Mouse (Mus musculus) embryonic facial prominence, embryonic 13.5 days (tissue): ENCODE data around the gene Hpca. TPM values are rescaled to one million over a fixed set of nuclear protein-coding genes. Genes with fewer than 3 reads are reported as not detected.

ENCODE experiments used
- ATAC-seq: fragments of 200-750 bp; cut with Nextera tagmentation; 2 replicates; pipeline ENCODE4 v1.8.0; 2017; ENCODE audit warnings: low read depth; ENCODE audit not compliant: insufficient number of reproducible peaks, insufficient read depth, low FRiP score, low TSS enrichment
- H3K27ac ChIP-seq: fragments of 300-500 bp; sonication (generic); 2 replicates; pipeline ENCODE4 v1.5.1; 2015; ENCODE audit warnings: moderate library complexity, mild to moderate bottlenecking, inconsistent platforms
- H3K27me3 ChIP-seq: fragments of 300-500 bp; sonication (generic); 2 replicates; pipeline ENCODE4 v1.6.1; 2015; ENCODE audit warnings: mild to moderate bottlenecking, inconsistent platforms
- H3K36me3 ChIP-seq: fragments of 300-500 bp; sonication (generic); 2 replicates; pipeline ENCODE4 v1.6.1; 2015; ENCODE audit warnings: mild to moderate bottlenecking, inconsistent platforms
- H3K4me1 ChIP-seq: fragments of 300-500 bp; sonication (generic); 2 replicates; pipeline ENCODE4 v1.6.1; 2015; ENCODE audit warnings: inconsistent platforms
- H3K4me2 ChIP-seq: fragments of 300-500 bp; sonication (generic); 2 replicates; pipeline ENCODE4 v1.6.1; 2015; ENCODE audit warnings: moderate library complexity, mild to moderate bottlenecking, inconsistent platforms
- H3K4me3 ChIP-seq: fragments of 300-500 bp; sonication (generic); 2 replicates; pipeline ENCODE4 v1.5.1; 2015; ENCODE audit warnings: mild to moderate bottlenecking, inconsistent platforms
- H3K9ac ChIP-seq: fragments of 300-500 bp; sonication (generic); 2 replicates; pipeline ENCODE4 v1.6.1; 2015; ENCODE audit warnings: mild to moderate bottlenecking, inconsistent platforms
- H3K9me3 ChIP-seq: fragments of 300-500 bp; sonication (generic); 2 replicates; pipeline ENCODE4 v1.6.1; 2016; ENCODE audit warnings: inconsistent platforms
- WGBS: fragments of 180-500 bp; shearing (Covaris S2); methylation state at CpG from one replicate; pipeline ENCODE4 v1.1.7; 2015; ENCODE audit warnings: mixed read lengths; 5-methylcytosine and 5-hydroxymethylcytosine counted together
- polyA plus RNA-seq: library from polyadenylated mRNA; unstranded; fragments of >200 nt; fragmentation: Nextera tagmentation; extraction: Ambion mirVana; gene quantifications from 2 replicates; pipeline ENCODE4 v1.2.1, GENCODE M21; 2015

The Hpca gene
- polyA plus RNA-seq, 1 experiment from 2014 or later, result 3.1 TPM

DNA sequence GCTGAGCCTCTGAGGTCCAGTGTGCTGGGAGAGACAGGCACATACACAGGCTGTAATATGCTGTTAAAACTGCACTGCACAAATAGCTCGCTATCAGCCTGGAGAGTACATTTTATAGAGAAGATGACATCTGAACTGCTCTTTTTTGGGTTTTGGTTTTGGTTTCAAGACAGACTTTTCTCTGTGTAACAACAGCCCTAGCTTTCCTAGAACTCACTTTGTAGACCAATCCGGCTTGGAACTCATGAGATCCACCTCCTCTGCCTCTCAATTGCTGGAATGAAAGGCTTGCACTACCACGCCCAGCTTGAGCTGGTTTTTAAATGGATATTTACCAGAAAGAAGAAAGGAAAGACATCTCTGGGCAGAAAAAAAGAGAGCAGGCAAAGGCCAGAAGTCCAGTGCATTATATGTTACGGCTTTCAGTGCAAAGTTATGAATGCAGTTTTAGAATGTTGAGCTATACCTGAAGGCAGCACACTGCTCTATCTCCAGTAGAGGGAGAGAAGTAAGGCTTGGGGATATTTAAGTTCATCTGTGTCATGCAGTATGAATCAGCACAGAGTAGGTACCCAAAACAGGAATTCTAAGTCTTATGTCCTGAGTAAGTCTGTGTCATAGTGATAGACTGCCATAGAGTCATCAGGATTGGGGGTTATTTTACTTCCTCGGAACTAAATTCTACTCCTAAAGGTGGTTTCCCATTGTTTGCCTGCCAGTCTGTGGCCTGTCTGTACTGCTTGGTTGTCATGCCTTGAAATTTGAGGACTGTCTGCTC is 54.0 kb downstream of the Hpca start:
- Histone ChIP-seq H3K9me3 (no peaks in the 10 kb centered on the region), H3K36me3 (no peaks in the 10 kb centered on the region), H3K4me1 (peaks cover 13% of the 10 kb centered on the region), H3K4me3 (no peak overlapping the region), H3K4me2 (no peak overlapping the region), H3K27ac (peak overlapping the region; percentile 49; the same call in 1 of the 2 replicates), H3K27me3 (no peaks in the 10 kb centered on the region), H3K9ac (no peak overlapping the region)
- WGBS, result 77% methylated on average over 5 of the region's 5 CpGs
- ATAC-seq, result no peak

DNA sequence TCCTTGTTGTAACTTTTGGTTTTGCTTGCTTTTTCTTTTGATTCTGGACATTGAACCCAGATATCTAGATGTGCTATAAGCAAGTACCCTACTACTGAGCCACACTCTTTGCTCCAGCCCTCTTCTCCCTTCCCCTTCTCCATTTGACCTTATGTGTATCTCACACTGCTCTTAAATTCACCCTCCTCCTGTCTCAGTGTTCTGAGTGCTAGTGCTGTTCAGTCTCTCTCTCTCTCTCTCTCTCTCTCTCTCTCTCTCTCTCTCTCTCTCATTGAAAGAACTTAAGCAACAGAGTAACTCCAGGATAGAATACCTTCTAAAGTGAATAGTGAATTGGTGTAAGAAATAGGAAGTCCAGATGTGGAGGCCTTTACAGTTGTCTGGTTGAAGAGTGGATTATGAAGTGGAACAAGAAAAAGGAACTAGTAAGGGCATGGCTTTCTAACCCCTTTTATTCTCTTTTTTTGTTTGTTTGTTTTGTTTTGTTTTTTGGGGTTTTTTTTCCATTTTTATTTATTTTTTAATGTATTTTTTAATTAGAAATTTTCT is 56.1 kb downstream of the Hpca start:
- ATAC-seq, result no peak
- Histone ChIP-seq H3K4me1 (peaks cover 8% of the 10 kb centered on the region), H3K4me3 (no peak overlapping the region), H3K27ac (no peak overlapping the region), H3K9me3 (no peaks in the 10 kb centered on the region), H3K4me2 (no peak overlapping the region), H3K9ac (no peak overlapping the region), H3K36me3 (no peaks in the 10 kb centered on the region), H3K27me3 (no peaks in the 10 kb centered on the region)

DNA sequence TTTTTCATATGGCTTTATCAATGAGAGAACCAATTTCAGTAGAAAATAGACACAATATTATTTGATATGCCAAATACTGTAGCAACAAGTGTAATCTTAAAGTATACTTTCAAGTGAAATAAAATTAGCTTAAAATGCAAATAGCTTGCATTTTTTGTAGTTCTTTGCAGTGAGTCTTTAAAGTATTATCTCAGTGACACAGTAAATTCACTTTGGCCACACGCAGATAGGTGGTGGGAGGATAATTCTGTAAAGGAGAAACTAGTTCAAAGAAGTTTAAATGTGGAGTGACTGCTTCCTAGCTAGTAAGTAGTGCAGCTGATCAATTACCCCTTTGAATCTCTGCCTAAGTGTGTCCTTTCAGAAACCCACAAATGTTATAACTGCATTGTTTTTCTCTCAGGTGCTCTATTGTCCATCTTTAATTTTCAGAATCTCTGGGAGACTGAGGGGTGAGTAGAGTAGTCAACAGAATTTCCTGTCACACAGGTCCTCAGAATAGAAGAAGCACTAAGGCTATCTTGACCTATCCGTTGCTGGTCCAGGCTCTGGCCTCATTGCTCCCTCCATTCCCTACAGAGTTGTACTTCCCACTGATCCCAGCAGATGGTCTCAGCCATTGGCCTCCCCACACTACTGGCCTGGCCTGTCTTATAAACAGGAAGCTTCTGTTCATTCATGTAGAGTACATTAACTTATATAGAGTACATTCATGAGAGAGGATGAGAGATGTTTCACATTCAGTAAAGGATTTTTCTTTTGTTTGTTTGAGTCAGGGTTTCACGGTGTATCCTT is 59.4 kb downstream of the Hpca start:
- Histone ChIP-seq H3K27me3 (no peaks in the 10 kb centered on the region), H3K9ac (no peak overlapping the region), H3K36me3 (no peaks in the 10 kb centered on the region), H3K27ac (no peak overlapping the region), H3K4me3 (no peak overlapping the region), H3K4me1 (peaks cover 15% of the 10 kb centered on the region), H3K9me3 (no peaks in the 10 kb centered on the region), H3K4me2 (no peak overlapping the region)
- no peak for ATAC-seq
- 87% methylated on average over 3 of the region's 3 CpGs for WGBS

Other genes starting within 250 kb of the Hpca start
- gene Trim62, start 238.5 kb downstream of the Hpca start, polyA plus RNA-seq, result 8.2 and 11.0 TPM in 2 replicates
- 31.5 and 36.3 TPM in 2 replicates for gene Azin2, start 159.6 kb downstream of the Hpca start, polyA plus RNA-seq
- gene Ak2, start 130.1 kb downstream of the Hpca start, polyA plus RNA-seq, result 180 and 194 TPM in 2 replicates
- gene Rnf19b, start 63.8 kb downstream of the Hpca start, polyA plus RNA-seq, result 9.1 and 9.5 TPM in 2 replicates
- gene Tmem54, start 16.5 kb downstream of the Hpca start, polyA plus RNA-seq, result 10.6 and 11.3 TPM in 2 replicates
- 4.7 and 4.8 TPM in 2 replicates for gene Fndc5, start 15.0 kb upstream of the Hpca start, polyA plus RNA-seq
- gene S100pbp, start 67.7 kb upstream of the Hpca start, polyA plus RNA-seq, result 25.4 and 25.5 TPM in 2 replicates
- 80.0 and 84.5 TPM in 2 replicates for gene Yars, start 67.7 kb upstream of the Hpca start, polyA plus RNA-seq
- 7.6 and 8.4 TPM in 2 replicates for gene C77080, start 139.4 kb upstream of the Hpca start, polyA plus RNA-seq
- gene Sync, start 165.6 kb upstream of the Hpca start, polyA plus RNA-seq, result 0.96 and 1.2 TPM in 2 replicates
- 469 and 486 TPM in 2 replicates for gene Rbbp4, start 213.3 kb upstream of the Hpca start, polyA plus RNA-seq
- gene Zbtb8os, start 213.7 kb upstream of the Hpca start, polyA plus RNA-seq, result 44.4 and 45.5 TPM in 2 replicates